Mouse (Mus musculus): ENCODE measurements around the gene Prune2.

Prune2 gene

DNA sequence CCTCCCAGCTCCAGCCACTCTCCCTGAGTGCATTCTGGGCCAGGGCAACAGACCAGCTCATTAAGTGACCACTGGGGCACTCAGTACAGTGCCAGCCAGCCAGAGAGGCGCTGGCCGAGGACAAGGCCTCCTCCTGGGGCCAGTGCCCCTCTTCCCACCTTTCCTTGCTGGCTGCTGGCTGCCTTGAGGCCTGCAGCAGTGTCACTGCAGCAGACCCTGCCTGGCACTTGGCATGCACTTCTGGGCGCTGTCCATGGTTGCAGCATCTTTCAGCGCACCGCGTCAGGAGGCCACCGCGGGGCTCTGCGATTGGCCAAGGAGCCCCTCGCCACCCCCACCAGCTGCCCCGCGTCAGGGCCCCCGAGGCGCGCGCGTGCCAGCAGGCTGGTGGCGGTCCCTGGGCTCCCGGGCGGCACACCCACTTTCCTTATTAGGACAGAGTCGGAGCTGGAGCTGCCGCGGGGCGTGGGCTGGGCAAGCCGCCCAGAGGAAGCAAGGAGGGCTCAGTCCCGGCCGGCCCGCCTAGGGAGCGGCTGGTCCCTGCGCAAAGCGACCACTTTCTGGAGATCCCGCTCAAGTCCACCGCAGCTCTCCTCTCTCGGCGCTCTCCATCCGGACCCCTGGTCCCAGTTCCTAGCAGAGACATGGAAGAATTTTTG is at the start of gene Prune2:
Gene Prune2 (plus strand): TSS at position 506 of the 659 bp plus-strand sequence.
- Histone ChIP-seq H3K4me3 (replicated peaks; ENCODE audit: low read length) (peak within 1 kb of the TSS; percentile 76), H3K4me1 (replicated peaks; ENCODE audit: low read depth, low read length) (peaks cover 13% of the 10 kb centered on the region), H3K27me3 (ENCODE audit: insufficient read depth, low read length) (peaks cover 74% of the 10 kb centered on the region), H3K9me3 (ENCODE audit: low read length) (0 out of 2 replicates have a peak, but pooled peaks cover under 1% of the 10 kb centered on the region), H3K36me3 (ENCODE audit: insufficient read depth, low read length) (no peaks in the 10 kb centered on the region)
- TF ChIP-seq NANOG (IDR thresholded peaks at IDR 0.05; ENCODE audit: borderline replicate concordance, low read length) (no peak), CTCF (conservative IDR thresholded peaks at IDR 0.05; ENCODE audit: low read length) (no peak), POU5F1 (IDR thresholded peaks at IDR 0.05; ENCODE audit: borderline replicate concordance, low read length) (no peak)

DNA sequence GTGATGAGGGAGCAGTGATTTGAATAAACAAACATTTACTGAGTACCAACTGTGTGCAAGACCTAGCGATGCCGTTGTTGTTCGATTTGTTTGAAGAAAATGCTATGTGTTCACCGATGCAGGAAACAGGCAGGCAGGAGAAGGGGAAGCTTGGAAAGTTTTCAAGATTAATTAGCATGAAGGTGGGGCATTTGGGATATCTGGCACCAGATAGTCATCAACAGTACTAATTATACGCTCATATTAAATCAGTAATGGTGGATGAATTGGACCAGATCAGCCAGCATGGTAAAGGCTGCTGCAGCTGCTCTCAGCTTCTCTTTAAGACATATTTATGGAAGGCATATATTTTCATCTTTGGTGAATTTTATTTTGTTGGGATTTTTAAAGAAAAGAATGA is 44.4 kb upstream of the Prune2 start:
- H3K27me3 ChIP-seq (ENCODE audit: insufficient read depth, low read length) = no peaks in the 10 kb centered on the region
- no peak for TF ChIP-seq NANOG (IDR thresholded peaks at IDR 0.05; ENCODE audit: borderline replicate concordance, low read length)
- TF ChIP-seq CTCF (conservative IDR thresholded peaks at IDR 0.05; ENCODE audit: low read length) = no peak
- TF ChIP-seq POU5F1 (IDR thresholded peaks at IDR 0.05; ENCODE audit: borderline replicate concordance, low read length) = no peak

DNA sequence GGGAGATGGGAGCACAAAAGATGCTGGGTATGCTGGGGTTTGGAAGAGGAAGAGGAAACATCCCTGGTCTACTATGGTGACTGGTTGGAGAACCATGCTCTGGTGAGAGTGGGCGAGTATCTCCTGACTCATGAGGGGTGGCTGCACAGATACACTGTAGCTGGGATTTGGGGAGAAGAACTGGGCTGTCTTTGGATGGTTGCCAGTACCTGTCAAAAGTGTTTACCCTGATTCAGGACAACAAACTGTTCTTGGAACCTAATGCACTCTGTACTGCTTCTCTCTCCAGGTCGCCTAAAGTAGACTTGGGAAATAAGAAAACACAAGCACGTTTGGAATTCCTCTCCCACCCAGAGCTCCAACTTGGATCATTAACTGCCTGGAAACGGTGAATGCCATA is 31.4 kb upstream of the Prune2 start:
- TF ChIP-seq NANOG (IDR thresholded peaks at IDR 0.05; ENCODE audit: borderline replicate concordance, low read length) (no peak), CTCF (conservative IDR thresholded peaks at IDR 0.05; ENCODE audit: low read length) (no peak), POU5F1 (IDR thresholded peaks at IDR 0.05; ENCODE audit: borderline replicate concordance, low read length) (no peak)
- H3K4me1 ChIP-seq (replicated peaks; ENCODE audit: low read depth, low read length) = no peaks in the 10 kb centered on the region
- no peaks in the 10 kb centered on the region for H3K9me3 ChIP-seq (ENCODE audit: low read length)
- H3K27me3 ChIP-seq (ENCODE audit: insufficient read depth, low read length) = no peaks in the 10 kb centered on the region
- no peak overlapping the region for H3K4me3 ChIP-seq (replicated peaks; ENCODE audit: low read length)
- no peaks in the 10 kb centered on the region for H3K36me3 ChIP-seq (ENCODE audit: insufficient read depth, low read length)

More for the DNA sequence above, 44.4 kb upstream of the Prune2 start:
- H3K9me3 ChIP-seq (ENCODE audit: low read length) = no peaks in the 10 kb centered on the region
- no peaks in the 10 kb centered on the region for H3K36me3 ChIP-seq (ENCODE audit: insufficient read depth, low read length)
- no peak overlapping the region for H3K4me3 ChIP-seq (replicated peaks; ENCODE audit: low read length)
- no peaks in the 10 kb centered on the region for H3K4me1 ChIP-seq (replicated peaks; ENCODE audit: low read depth, low read length)

DNA sequence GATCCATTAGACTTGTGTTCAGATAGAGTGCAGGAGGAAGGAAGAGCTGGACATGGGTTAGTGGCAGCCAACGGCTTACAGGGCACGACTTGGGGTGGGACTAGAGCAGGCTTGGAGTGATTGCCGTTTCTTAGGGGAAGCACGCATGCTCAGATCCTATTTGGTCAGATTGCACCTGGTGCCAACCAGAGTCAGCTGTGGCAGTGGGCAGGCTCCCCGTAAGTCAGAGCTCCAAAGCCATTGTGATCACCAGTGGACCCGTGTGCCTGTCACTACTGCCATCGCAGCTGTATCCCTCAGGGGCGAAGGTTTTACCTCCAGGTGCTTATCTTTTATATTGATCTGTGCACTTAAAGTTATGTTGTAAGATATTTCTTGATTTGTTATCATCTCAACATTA is 21.3 kb upstream of the Prune2 start:
- Histone ChIP-seq H3K4me3 (replicated peaks; ENCODE audit: low read length) (no peak overlapping the region), H3K4me1 (replicated peaks; ENCODE audit: low read depth, low read length) (no peaks in the 10 kb centered on the region), H3K27me3 (ENCODE audit: insufficient read depth, low read length) (no peaks in the 10 kb centered on the region), H3K36me3 (ENCODE audit: insufficient read depth, low read length) (no peaks in the 10 kb centered on the region), H3K9me3 (ENCODE audit: low read length) (no peaks in the 10 kb centered on the region)
- no peak for TF ChIP-seq POU5F1 (IDR thresholded peaks at IDR 0.05; ENCODE audit: borderline replicate concordance, low read length)
- no peak for TF ChIP-seq NANOG (IDR thresholded peaks at IDR 0.05; ENCODE audit: borderline replicate concordance, low read length)
- no peak for TF ChIP-seq CTCF (conservative IDR thresholded peaks at IDR 0.05; ENCODE audit: low read length)

DNA sequence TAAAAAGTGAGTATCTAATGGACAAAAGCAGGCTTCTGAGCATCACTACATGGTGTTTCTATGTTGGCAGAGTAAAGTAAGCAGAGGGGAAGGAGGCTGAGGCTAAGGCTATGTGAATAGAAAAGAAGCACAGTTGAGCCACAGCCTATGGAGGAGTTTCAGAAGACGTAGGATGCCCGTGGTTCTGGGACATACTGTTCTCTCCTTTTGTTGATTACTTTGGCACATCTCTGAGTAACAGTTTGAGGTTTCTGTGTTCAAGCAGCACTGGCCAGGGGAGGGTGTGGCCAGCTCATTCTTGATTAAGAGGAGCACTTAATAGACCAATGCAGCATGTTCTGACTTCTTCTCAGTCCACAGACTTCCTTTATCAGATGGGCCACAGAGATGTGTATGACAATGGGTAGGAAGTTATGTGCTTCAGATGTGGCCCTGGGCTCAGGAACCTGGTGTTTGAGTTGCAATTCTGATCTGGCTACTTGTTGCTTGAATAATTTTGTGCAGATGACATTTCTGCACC is 7.1 kb upstream of the Prune2 start:
- TF ChIP-seq POU5F1 (IDR thresholded peaks at IDR 0.05; ENCODE audit: borderline replicate concordance, low read length) (no peak), CTCF (conservative IDR thresholded peaks at IDR 0.05; ENCODE audit: low read length) (no peak), NANOG (IDR thresholded peaks at IDR 0.05; ENCODE audit: borderline replicate concordance, low read length) (no peak)
- no peaks in the 10 kb centered on the region for H3K4me1 ChIP-seq (replicated peaks; ENCODE audit: low read depth, low read length)
- H3K9me3 ChIP-seq (ENCODE audit: low read length) = 0 out of 2 replicates have a peak, but pooled peaks cover 4% of the 10 kb centered on the region
- H3K4me3 ChIP-seq (replicated peaks; ENCODE audit: low read length) = no peak overlapping the region
- no peaks in the 10 kb centered on the region for H3K36me3 ChIP-seq (ENCODE audit: insufficient read depth, low read length)
- H3K27me3 ChIP-seq (ENCODE audit: insufficient read depth, low read length) = peaks cover 17% of the 10 kb centered on the region

DNA sequence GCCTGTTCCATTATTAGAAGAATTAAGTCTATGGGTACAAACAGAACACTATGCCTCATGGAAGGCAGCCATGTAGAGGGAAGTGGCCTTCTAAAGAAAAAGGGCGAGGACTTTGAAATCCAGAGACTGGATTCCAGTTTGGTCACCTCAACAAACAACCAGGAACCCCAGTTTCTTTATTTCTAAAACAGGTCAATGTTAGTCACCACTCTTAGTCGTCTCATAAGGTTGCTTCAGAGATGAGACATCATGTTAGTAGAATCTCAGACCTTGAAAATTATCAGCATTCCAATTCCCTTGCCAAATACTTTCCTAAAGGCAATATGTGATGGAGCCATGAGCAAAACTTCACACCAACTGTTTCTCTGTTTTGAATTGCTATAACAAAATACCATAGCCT is 6.6 kb upstream of the Prune2 start:
- Histone ChIP-seq H3K27me3 (ENCODE audit: insufficient read depth, low read length) (peaks cover 21% of the 10 kb centered on the region), H3K9me3 (ENCODE audit: low read length) (0 out of 2 replicates have a peak, but pooled peaks cover 4% of the 10 kb centered on the region), H3K36me3 (ENCODE audit: insufficient read depth, low read length) (no peaks in the 10 kb centered on the region), H3K4me3 (replicated peaks; ENCODE audit: low read length) (no peak overlapping the region), H3K4me1 (replicated peaks; ENCODE audit: low read depth, low read length) (no peaks in the 10 kb centered on the region)
- TF ChIP-seq NANOG (IDR thresholded peaks at IDR 0.05; ENCODE audit: borderline replicate concordance, low read length) (no peak), POU5F1 (IDR thresholded peaks at IDR 0.05; ENCODE audit: borderline replicate concordance, low read length) (no peak), CTCF (conservative IDR thresholded peaks at IDR 0.05; ENCODE audit: low read length) (no peak)

DNA sequence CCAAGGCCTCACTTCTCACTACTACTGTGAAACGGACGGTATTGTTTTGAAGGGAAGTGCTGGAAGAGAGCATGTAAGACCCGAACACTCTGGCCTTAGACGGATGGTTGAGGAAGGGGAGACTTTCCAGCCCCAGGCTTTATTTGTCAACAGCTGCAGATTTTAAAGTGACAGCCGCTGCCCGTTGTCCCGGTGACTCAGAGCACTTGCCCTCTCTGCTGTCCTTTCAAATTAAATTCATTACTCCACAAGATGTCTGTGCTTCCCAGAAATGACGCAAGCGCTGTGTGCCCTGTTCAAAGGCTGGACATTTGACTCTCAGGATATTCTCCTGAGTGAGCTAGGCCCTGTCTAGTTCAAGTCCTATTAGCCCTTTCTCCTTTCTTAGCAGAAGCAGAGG is 5.9 kb upstream of the Prune2 start:
- Histone ChIP-seq H3K9me3 (ENCODE audit: low read length) (0 out of 2 replicates have a peak, but pooled peaks cover 4% of the 10 kb centered on the region), H3K27me3 (ENCODE audit: insufficient read depth, low read length) (peaks cover 29% of the 10 kb centered on the region), H3K4me1 (replicated peaks; ENCODE audit: low read depth, low read length) (no peaks in the 10 kb centered on the region), H3K4me3 (replicated peaks; ENCODE audit: low read length) (no peak overlapping the region), H3K36me3 (ENCODE audit: insufficient read depth, low read length) (no peaks in the 10 kb centered on the region)
- TF ChIP-seq NANOG (IDR thresholded peaks at IDR 0.05; ENCODE audit: borderline replicate concordance, low read length) (no peak), POU5F1 (IDR thresholded peaks at IDR 0.05; ENCODE audit: borderline replicate concordance, low read length) (no peak), CTCF (conservative IDR thresholded peaks at IDR 0.05; ENCODE audit: low read length) (no peak)

DNA sequence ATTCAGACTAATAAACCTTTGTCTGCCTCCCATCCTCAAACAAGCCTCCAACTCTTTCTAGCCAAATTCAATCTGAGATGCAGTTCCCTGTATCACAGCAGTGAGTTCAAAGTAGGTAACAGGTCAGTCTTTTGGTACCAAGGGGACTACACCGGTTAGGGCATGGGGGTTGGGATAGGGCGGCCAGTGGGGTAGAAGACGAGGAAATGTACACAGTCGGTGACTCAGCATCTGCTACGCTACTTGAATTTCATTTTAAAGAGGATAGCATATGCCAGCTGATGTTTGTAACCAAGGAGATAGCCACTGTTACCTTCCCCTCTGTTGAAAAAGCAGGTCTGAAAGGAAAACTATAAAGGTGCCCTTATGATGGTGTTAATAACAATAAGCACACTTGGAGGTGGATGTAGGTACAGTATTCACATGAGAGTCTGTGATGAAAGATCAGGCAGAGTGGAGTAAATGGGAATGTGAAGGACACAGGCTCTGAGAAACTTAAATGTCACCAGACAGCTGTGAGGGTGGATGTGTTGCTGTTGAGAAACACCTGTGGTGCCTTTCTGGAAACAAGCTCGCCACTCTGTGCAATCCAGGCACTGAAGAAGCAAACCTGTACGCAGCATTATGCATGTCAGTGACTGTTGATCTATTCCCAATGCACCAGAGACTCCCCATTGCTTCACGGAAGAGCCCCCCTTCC is 5.1 kb upstream of the Prune2 start:
- H3K4me3 ChIP-seq (replicated peaks; ENCODE audit: low read length) = no peak overlapping the region
- TF ChIP-seq CTCF (conservative IDR thresholded peaks at IDR 0.05; ENCODE audit: low read length) = no peak
- TF ChIP-seq NANOG (IDR thresholded peaks at IDR 0.05; ENCODE audit: borderline replicate concordance, low read length) = no peak
- TF ChIP-seq POU5F1 (IDR thresholded peaks at IDR 0.05; ENCODE audit: borderline replicate concordance, low read length) = no peak
- H3K4me1 ChIP-seq (replicated peaks; ENCODE audit: low read depth, low read length) = peaks cover 4% of the 10 kb centered on the region
- 0 out of 2 replicates have a peak, but pooled peaks cover 4% of the 10 kb centered on the region for H3K9me3 ChIP-seq (ENCODE audit: low read length)
- H3K36me3 ChIP-seq (ENCODE audit: insufficient read depth, low read length) = no peaks in the 10 kb centered on the region
- H3K27me3 ChIP-seq (ENCODE audit: insufficient read depth, low read length) = peaks cover 36% of the 10 kb centered on the region
